33 mouse cellular contexts compared by ENCODE assay signal in genomic region chr19:57237534-57237933, GRCm38 (mm10).
A peak's percentile ranks its signal among the peaks of the same experiment; 100 is the strongest.
DNase-seq lines count a peak whose midpoint lies in the region; ATAC-seq and TF ChIP-seq lines count a peak whose summit lies in the region.
"Had no signal": no experiment of that assay in that cellular context is flagged by ENCODE, and none has a peak within 500 bp of the region (broad histone marks: within the 10 kb centered on the region; RNA-seq: fewer than 3 reads in every experiment).

No protein-coding gene starts in this region.

- H3K4me2 ChIP-seq in embryonic facial prominence, embryonic 14.5 days (ENCODE audit: low read depth, low read length), result no peak overlapping the region
- H3K4me2 ChIP-seq: embryonic facial prominence, embryonic 13.5 days; heart, embryonic 11.5 days; limb, embryonic 12.5 days; liver, embryonic 15.5 days; lung, embryonic 14.5 days; neural tube, embryonic 13.5 days had no signal

- ATAC-seq in embryonic facial prominence, embryonic 14.5 days (ENCODE audit: low read depth), result no peak
- ATAC-seq: intestine, postnatal 0 days; Patski had no signal

- 44% methylated on average over 6 of the region's 6 CpGs for WGBS in embryonic facial prominence, embryonic 14.5 days
- WGBS in embryonic facial prominence, embryonic 10.5 days, result 78% methylated on average over 6 of the region's 6 CpGs

- no peak for TF ChIP-seq CTCF in gastrocnemius, adult 2 months (IDR thresholded peaks at IDR 0.05)

- no peak overlapping the region for H3K27ac ChIP-seq in embryonic facial prominence, embryonic 14.5 days (replicated peaks; ENCODE audit: low read depth, low read length)
- no peak overlapping the region for H3K27ac ChIP-seq in embryonic facial prominence, embryonic 10.5 days (replicated peaks)
- peak overlapping the region; percentile 78 for H3K27ac ChIP-seq in gastrocnemius, adult 2 months
- H3K27ac ChIP-seq: embryonic facial prominence, embryonic 13.5 days; hindbrain, embryonic 13.5 days; limb, embryonic 12.5 days; liver, embryonic 15.5 days; midbrain, embryonic 10.5 days; neural tube, embryonic 13.5 days; stomach, postnatal 0 days had no signal

- 0 out of 2 replicates have a peak, but pooled peaks cover 3% of the 10 kb centered on the region for H3K9me3 ChIP-seq in embryonic facial prominence, embryonic 14.5 days (ENCODE audit: control insufficient read depth, low read length)
- H3K9me3 ChIP-seq in embryonic facial prominence, embryonic 10.5 days, result no peaks in the 10 kb centered on the region
- H3K9me3 ChIP-seq: embryonic facial prominence, embryonic 13.5 days; G1E; hindbrain, embryonic 13.5 days; limb, embryonic 12.5 days; liver, embryonic 15.5 days; midbrain, embryonic 10.5 days; neural tube, embryonic 13.5 days had no signal

- no peak overlapping the region for H3K9ac ChIP-seq in embryonic facial prominence, embryonic 14.5 days (ENCODE audit: low read depth, low read length)
- H3K9ac ChIP-seq: embryonic facial prominence, embryonic 13.5 days; hindbrain, embryonic 13.5 days; limb, embryonic 12.5 days; liver, embryonic 15.5 days; lung, embryonic 14.5 days; neural tube, embryonic 13.5 days had no signal

- intact Hi-C loops in gastrocnemius, adult 2 months (cut with DNase I), result no loop called here

- no peak overlapping the region for H3K4me3 ChIP-seq in embryonic facial prominence, embryonic 14.5 days (ENCODE audit: low read depth, low read length)
- H3K4me3 ChIP-seq in embryonic facial prominence, embryonic 10.5 days, result no peak overlapping the region
- peak overlapping the region; percentile 60 for H3K4me3 ChIP-seq in gastrocnemius, adult 2 months
- H3K4me3 ChIP-seq: embryonic facial prominence, embryonic 13.5 days; hindbrain, embryonic 13.5 days; limb, embryonic 12.5 days; liver, embryonic 15.5 days; midbrain, embryonic 10.5 days; neural tube, embryonic 13.5 days had no signal

- no peaks in the 10 kb centered on the region for H3K36me3 ChIP-seq in embryonic facial prominence, embryonic 14.5 days (ENCODE audit: control insufficient read depth, insufficient read depth, low read length)
- H3K36me3 ChIP-seq in embryonic facial prominence, embryonic 10.5 days (replicated peaks), result no peaks in the 10 kb centered on the region
- H3K36me3 ChIP-seq: embryonic facial prominence, embryonic 13.5 days; G1E; hindbrain, embryonic 13.5 days; limb, embryonic 12.5 days; liver, embryonic 15.5 days; midbrain, embryonic 10.5 days; neural tube, embryonic 13.5 days had no signal

- peaks cover 22% of the 10 kb centered on the region for H3K4me1 ChIP-seq in embryonic facial prominence, embryonic 14.5 days (ENCODE audit: control insufficient read depth, insufficient read depth, low read length)
- 0 out of 2 replicates have a peak, but pooled peaks cover 2% of the 10 kb centered on the region for H3K4me1 ChIP-seq in embryonic facial prominence, embryonic 10.5 days
- H3K4me1 ChIP-seq: liver, embryonic 15.5 days; midbrain, embryonic 10.5 days had no signal

- DNase-seq in embryonic facial prominence, embryonic 14.5 days (ENCODE audit: low spot score), result peak; percentile 50
- DNase-seq in embryonic facial prominence, embryonic 10.5 days (ENCODE audit: low spot score), result no peak
- DNase-seq in gastrocnemius, adult 2 months, result no peak
- DNase-seq in gastrocnemius, adult 18-20 months (ENCODE audit: low spot score), result no peak
- DNase-seq in right cerebral cortex, postnatal 10 days (ENCODE audit: low spot score in 2 of 2), result peak; percentile 57 to 77
- DNase-seq in right cerebral cortex, postnatal 25 days, result no peak
- peak; percentile 47 for DNase-seq in telencephalon, adult 2 months (ENCODE audit: low read depth, low spot score)
- DNase-seq in lung, postnatal 36 days, result no peak
- DNase-seq: adrenal gland, postnatal 10 days; cerebellum, adult 18-20 months; cerebellum, postnatal 25 days; embryo, embryonic 11 days; gastrocnemius, postnatal 14 days; heart, postnatal 4 days; kidney, adult 9 months; kidney, postnatal 14 days; layer of hippocampus, adult 9-11 months; lung, embryonic 14.5 days; lung, postnatal 14 days; spleen, adult 18-20 months; thymus, adult 2 months; thymus, postnatal 36 days had no signal

- H3K27me3 ChIP-seq in embryonic facial prominence, embryonic 14.5 days (replicated peaks; ENCODE audit: control insufficient read depth, insufficient read depth, low read length), result no peaks in the 10 kb centered on the region
- H3K27me3 ChIP-seq in embryonic facial prominence, embryonic 10.5 days (replicated peaks; ENCODE audit: low read depth, poor library complexity, severe bottlenecking), result no peaks in the 10 kb centered on the region
- H3K27me3 ChIP-seq: embryonic facial prominence, embryonic 13.5 days; hindbrain, embryonic 13.5 days; limb, embryonic 12.5 days; liver, embryonic 15.5 days; neural tube, embryonic 13.5 days; Patski had no signal

Comparison
In these comparisons a context has a peak if more than half of its experiments do, and no peak if none do; other contexts are left out.
1. DNase-seq: peak in embryonic facial prominence, embryonic 14.5 days (single experiment), right cerebral cortex, postnatal 10 days (2 of 2) and telencephalon, adult 2 months (single experiment); none in embryonic facial prominence, embryonic 10.5 days (single experiment), gastrocnemius, adult 2 months (single experiment), gastrocnemius, adult 18-20 months (single experiment), right cerebral cortex, postnatal 25 days (single experiment) and lung, postnatal 36 days (single experiment).